Mouse (Mus musculus): ENCODE results near the gene Tmem151a. TPM values are rescaled to one million over a fixed set of nuclear protein-coding genes. Genes with fewer than 3 reads are reported as not detected.

The Tmem151a gene
- total and polyA plus RNA-seq, 2 experiments from 2014 or later, result 71.5 to 76.6 TPM

GRCm38 (mm10) chr19:5037678-5038571 lies 47.4 kb downstream of the Tmem151a start:
- H3K4me1 ChIP-seq (ENCODE audit: insufficient read depth, low read length), result peaks cover 19% of the 10 kb centered on the region
- peak overlapping the region; percentile 79 for H3K9ac ChIP-seq (replicated peaks; ENCODE audit: low read length)
- no peaks in the 10 kb centered on the region for H3K9me3 ChIP-seq (ENCODE audit: low read length)
- no peaks in the 10 kb centered on the region for H3K36me3 ChIP-seq (ENCODE audit: insufficient read depth, low read length)
- ATAC-seq (peak; percentile 48), DNase-seq (ENCODE audit: low spot score) (peak; percentile 85)
- 6% methylated on average over 32 of the region's 32 CpGs for WGBS
- TF ChIP-seq CTCF (IDR thresholded peaks at IDR 0.05; ENCODE audit: low read depth), result no peak
- peak overlapping the region; percentile 89 for H3K27ac ChIP-seq
- peak overlapping the region; percentile 95 for H3K4me2 ChIP-seq (ENCODE audit: low read depth, low read length)
- no peaks in the 10 kb centered on the region for H3K27me3 ChIP-seq (ENCODE audit: insufficient read depth, low read length)
- peak overlapping the region; percentile 78 for H3K4me3 ChIP-seq (ENCODE audit: low read length)

GRCm38 (mm10) chr19:5036577-5036976 lies 48.8 kb downstream of the Tmem151a start:
- no peak for ATAC-seq
- DNase-seq (ENCODE audit: low spot score), result no peak
- Histone ChIP-seq H3K36me3 (ENCODE audit: insufficient read depth, low read length) (peaks cover 5% of the 10 kb centered on the region), H3K27ac (no peak overlapping the region), H3K9me3 (ENCODE audit: low read length) (no peaks in the 10 kb centered on the region), H3K9ac (replicated peaks; ENCODE audit: low read length) (no peak overlapping the region), H3K4me1 (ENCODE audit: insufficient read depth, low read length) (peaks cover 14% of the 10 kb centered on the region; the same call in 1 of the 2 replicates), H3K4me3 (ENCODE audit: low read length) (no peak overlapping the region), H3K4me2 (ENCODE audit: low read depth, low read length) (no peak overlapping the region), H3K27me3 (ENCODE audit: insufficient read depth, low read length) (no peaks in the 10 kb centered on the region)
- 79% methylated on average over 4 of the region's 4 CpGs for WGBS
- TF ChIP-seq CTCF (IDR thresholded peaks at IDR 0.05; ENCODE audit: low read depth), result no peak

- ATAC-seq (no peak), DNase-seq (ENCODE audit: low spot score) (no peak)
Observed at GRCm38 (mm10) chr19:5032686-5033085, 52.6 kb downstream of the Tmem151a start.

GRCm38 (mm10) chr19:5026111-5026510 lies 59.2 kb downstream of the Tmem151a start:
- DNase-seq (ENCODE audit: low spot score), result no peak

More at GRCm38 (mm10) chr19:5032686-5033085, 52.6 kb downstream of the Tmem151a start:
- WGBS, result 83% methylated on average over 3 of the region's 3 CpGs
- H3K4me3 ChIP-seq (ENCODE audit: low read length), result no peak overlapping the region
- no peak overlapping the region for H3K27ac ChIP-seq
- peaks cover 16% of the 10 kb centered on the region for H3K36me3 ChIP-seq (ENCODE audit: insufficient read depth, low read length)
- no peak for TF ChIP-seq CTCF (IDR thresholded peaks at IDR 0.05; ENCODE audit: low read depth)
- H3K4me1 ChIP-seq (ENCODE audit: insufficient read depth, low read length), result no peaks in the 10 kb centered on the region
- H3K27me3 ChIP-seq (ENCODE audit: insufficient read depth, low read length), result no peaks in the 10 kb centered on the region
- no peak overlapping the region for H3K4me2 ChIP-seq (ENCODE audit: low read depth, low read length)
- no peaks in the 10 kb centered on the region for H3K9me3 ChIP-seq (ENCODE audit: low read length)
- H3K9ac ChIP-seq (replicated peaks; ENCODE audit: low read length), result no peak overlapping the region

GRCm38 (mm10) chr19:5023621-5024479 lies 61.5 kb downstream of the Tmem151a start, which contains the start of gene Slc29a2:
Gene Slc29a2 (plus strand): TSS chr19:5023860.
- ATAC-seq (peak; percentile 96), DNase-seq (ENCODE audit: low spot score) (peak; percentile 95)
- Histone ChIP-seq H3K27me3 (ENCODE audit: insufficient read depth, low read length) (no peaks in the 10 kb centered on the region), H3K4me2 (ENCODE audit: low read depth, low read length) (peak within 1 kb of the TSS; percentile 79), H3K9me3 (ENCODE audit: low read length) (no peaks in the 10 kb centered on the region), H3K4me3 (ENCODE audit: low read length) (peak within 1 kb of the TSS; percentile 59), H3K9ac (replicated peaks; ENCODE audit: low read length) (peak within 1 kb of the TSS; percentile 67), H3K27ac (peak within 1 kb of the TSS; percentile 82), H3K36me3 (ENCODE audit: insufficient read depth, low read length) (peaks cover 10% of the 10 kb centered on the region; the same call in 1 of the 2 replicates), H3K4me1 (ENCODE audit: insufficient read depth, low read length) (no peaks in the 10 kb centered on the region)
- TF ChIP-seq CTCF (IDR thresholded peaks at IDR 0.05; ENCODE audit: low read depth), result no peak; the same call in 1 of the 2 replicates
- under 1% methylated on average over 62 of the region's 62 CpGs for WGBS

More at GRCm38 (mm10) chr19:5026111-5026510, 59.2 kb downstream of the Tmem151a start:
- 81% methylated on average over 8 of the region's 8 CpGs for WGBS
- TF ChIP-seq CTCF (IDR thresholded peaks at IDR 0.05; ENCODE audit: low read depth), result no peak
- no peaks in the 10 kb centered on the region for H3K27me3 ChIP-seq (ENCODE audit: insufficient read depth, low read length)
- H3K9me3 ChIP-seq (ENCODE audit: low read length), result no peaks in the 10 kb centered on the region
- H3K36me3 ChIP-seq (ENCODE audit: insufficient read depth, low read length), result peaks cover 15% of the 10 kb centered on the region
- H3K9ac ChIP-seq (replicated peaks; ENCODE audit: low read length), result no peak overlapping the region
- ATAC-seq, result no peak
- H3K4me2 ChIP-seq (ENCODE audit: low read depth, low read length), result no peak overlapping the region
- no peak overlapping the region for H3K27ac ChIP-seq
- H3K4me3 ChIP-seq (ENCODE audit: low read length), result no peak overlapping the region
- no peaks in the 10 kb centered on the region for H3K4me1 ChIP-seq (ENCODE audit: insufficient read depth, low read length)

GRCm38 (mm10) chr19:5021416-5021815 lies 63.9 kb downstream of the Tmem151a start:
- Histone ChIP-seq H3K27me3 (ENCODE audit: insufficient read depth, low read length) (no peaks in the 10 kb centered on the region), H3K9me3 (ENCODE audit: low read length) (no peaks in the 10 kb centered on the region), H3K36me3 (ENCODE audit: insufficient read depth, low read length) (no peaks in the 10 kb centered on the region), H3K4me1 (ENCODE audit: insufficient read depth, low read length) (no peaks in the 10 kb centered on the region), H3K27ac (no peak overlapping the region), H3K4me2 (ENCODE audit: low read depth, low read length) (no peak overlapping the region), H3K9ac (replicated peaks; ENCODE audit: low read length) (no peak overlapping the region), H3K4me3 (ENCODE audit: low read length) (no peak overlapping the region)
- no peak for ATAC-seq
- DNase-seq (ENCODE audit: low spot score), result peak; percentile 42
- WGBS, result 69% methylated on average over 2 of the region's 2 CpGs
- no peak for TF ChIP-seq CTCF (IDR thresholded peaks at IDR 0.05; ENCODE audit: low read depth)

Other genes starting within 250 kb of the Tmem151a start
- 21.2 and 32.0 TPM in 2 replicates for gene Ccs, start 246.2 kb downstream of the Tmem151a start, total RNA-seq (2014; rRNA removed)
- 48.4 and 51.1 TPM in 2 replicates for gene Ccs, start 246.2 kb downstream of the Tmem151a start, polyA plus RNA-seq (2015; fragmentation: Nextera tagmentation; extraction: Ambion mirVana)
- 0.72 and 0.89 TPM in 2 replicates for gene Ccdc87, start 246.2 kb downstream of the Tmem151a start, total RNA-seq (2014; rRNA removed)
- gene Ccdc87, start 246.2 kb downstream of the Tmem151a start, polyA plus RNA-seq (2015; fragmentation: Nextera tagmentation; extraction: Ambion mirVana), result 0.71 and 0.83 TPM in 2 replicates
- gene Ctsf, start 230.4 kb downstream of the Tmem151a start, total RNA-seq (2014; rRNA removed), result 80.2 and 147 TPM in 2 replicates
- gene Ctsf, start 230.4 kb downstream of the Tmem151a start, polyA plus RNA-seq (2015; fragmentation: Nextera tagmentation; extraction: Ambion mirVana), result 98.2 and 106 TPM in 2 replicates
- 6.8 and 8.4 TPM in 2 replicates for gene Actn3, start 207.6 kb downstream of the Tmem151a start, total RNA-seq (2014; rRNA removed)
- 3.8 and 3.9 TPM in 2 replicates for gene Actn3, start 207.6 kb downstream of the Tmem151a start, polyA plus RNA-seq (2015; fragmentation: Nextera tagmentation; extraction: Ambion mirVana)
- 29.1 and 30.7 TPM in 2 replicates for gene Zdhhc24, start 206.9 kb downstream of the Tmem151a start, total RNA-seq (2014; rRNA removed)
- 17.4 and 20.9 TPM in 2 replicates for gene Zdhhc24, start 206.9 kb downstream of the Tmem151a start, polyA plus RNA-seq (2015; fragmentation: Nextera tagmentation; extraction: Ambion mirVana)
- gene Bbs1, start 178.9 kb downstream of the Tmem151a start, total RNA-seq (2014; rRNA removed), result 17.9 and 37.6 TPM in 2 replicates
- gene Bbs1, start 178.9 kb downstream of the Tmem151a start, polyA plus RNA-seq (2015; fragmentation: Nextera tagmentation; extraction: Ambion mirVana), result 7.3 and 9.1 TPM in 2 replicates
- 94.0 and 111 TPM in 2 replicates for gene Dpp3, start 157.2 kb downstream of the Tmem151a start, total RNA-seq (2014; rRNA removed)
- 78.3 and 79.2 TPM in 2 replicates for gene Dpp3, start 157.2 kb downstream of the Tmem151a start, polyA plus RNA-seq (2015; fragmentation: Nextera tagmentation; extraction: Ambion mirVana)
- gene Peli3, start 142.4 kb downstream of the Tmem151a start, total RNA-seq (2014; rRNA removed), result 11.9 and 13.4 TPM in 2 replicates
- 8.1 and 8.6 TPM in 2 replicates for gene Peli3, start 142.4 kb downstream of the Tmem151a start, polyA plus RNA-seq (2015; fragmentation: Nextera tagmentation; extraction: Ambion mirVana)
- gene Mrpl11, start 123.4 kb downstream of the Tmem151a start, total RNA-seq (2014; rRNA removed), result 83.5 and 90.4 TPM in 2 replicates
- 138 and 139 TPM in 2 replicates for gene Mrpl11, start 123.4 kb downstream of the Tmem151a start, polyA plus RNA-seq (2015; fragmentation: Nextera tagmentation; extraction: Ambion mirVana)
- 1.9 and 3.0 TPM in 2 replicates for gene Npas4, start 95.2 kb downstream of the Tmem151a start, total RNA-seq (2014; rRNA removed)
- gene Npas4, start 95.2 kb downstream of the Tmem151a start, polyA plus RNA-seq (2015; fragmentation: Nextera tagmentation; extraction: Ambion mirVana), result 0.13 and 0.20 TPM in 2 replicates
- gene Slc29a2, start 61.7 kb downstream of the Tmem151a start, total RNA-seq (2014; rRNA removed), result 13.9 and 22.5 TPM in 2 replicates
- 15.5 and 16.3 TPM in 2 replicates for gene Slc29a2, start 61.7 kb downstream of the Tmem151a start, polyA plus RNA-seq (2015; fragmentation: Nextera tagmentation; extraction: Ambion mirVana)
- gene B4gat1, start 46.7 kb downstream of the Tmem151a start, total RNA-seq (2014; rRNA removed), result 166 and 178 TPM in 2 replicates
- gene B4gat1, start 46.7 kb downstream of the Tmem151a start, polyA plus RNA-seq (2015; fragmentation: Nextera tagmentation; extraction: Ambion mirVana), result 166 and 174 TPM in 2 replicates
- 4.5 and 8.5 TPM in 2 replicates for gene AC124502.3, start 46.6 kb downstream of the Tmem151a start, total RNA-seq (2014; rRNA removed)
- gene AC124502.3, start 46.6 kb downstream of the Tmem151a start, polyA plus RNA-seq (2015; fragmentation: Nextera tagmentation; extraction: Ambion mirVana), result 2.4 and 3.0 TPM in 2 replicates
- 5.0 and 5.5 TPM in 2 replicates for gene Brms1, start 44.2 kb downstream of the Tmem151a start, total RNA-seq (2014; rRNA removed)
- 22.5 and 22.6 TPM in 2 replicates for gene Brms1, start 44.2 kb downstream of the Tmem151a start, polyA plus RNA-seq (2015; fragmentation: Nextera tagmentation; extraction: Ambion mirVana)
- gene Rin1, start 35.0 kb downstream of the Tmem151a start, total RNA-seq (2014; rRNA removed), result 0.93 and 2.0 TPM in 2 replicates
- gene Rin1, start 35.0 kb downstream of the Tmem151a start, polyA plus RNA-seq (2015; fragmentation: Nextera tagmentation; extraction: Ambion mirVana), result 0.72 and 0.86 TPM in 2 replicates
- 15.4 and 16.4 TPM in 2 replicates for gene Cd248, start 17.5 kb downstream of the Tmem151a start, total RNA-seq (2014; rRNA removed)
- 10.7 and 12.5 TPM in 2 replicates for gene Cd248, start 17.5 kb downstream of the Tmem151a start, polyA plus RNA-seq (2015; fragmentation: Nextera tagmentation; extraction: Ambion mirVana)
- gene Yif1a, start 3.0 kb upstream of the Tmem151a start, total RNA-seq (2014; rRNA removed), result 59.7 and 69.0 TPM in 2 replicates
- 66.6 and 68.0 TPM in 2 replicates for gene Yif1a, start 3.0 kb upstream of the Tmem151a start, polyA plus RNA-seq (2015; fragmentation: Nextera tagmentation; extraction: Ambion mirVana)
- 549 and 573 TPM in 2 replicates for gene Cnih2, start 13.0 kb upstream of the Tmem151a start, total RNA-seq (2014; rRNA removed)
- gene Cnih2, start 13.0 kb upstream of the Tmem151a start, polyA plus RNA-seq (2015; fragmentation: Nextera tagmentation; extraction: Ambion mirVana), result 358 and 397 TPM in 2 replicates
- 272 and 291 TPM in 2 replicates for gene Rab1b, start 21.5 kb upstream of the Tmem151a start, total RNA-seq (2014; rRNA removed)
- gene Rab1b, start 21.5 kb upstream of the Tmem151a start, polyA plus RNA-seq (2015; fragmentation: Nextera tagmentation; extraction: Ambion mirVana), result 229 and 230 TPM in 2 replicates
- gene Klc2, start 33.0 kb upstream of the Tmem151a start, total RNA-seq (2014; rRNA removed), result 191 and 227 TPM in 2 replicates
- gene Klc2, start 33.0 kb upstream of the Tmem151a start, polyA plus RNA-seq (2015; fragmentation: Nextera tagmentation; extraction: Ambion mirVana), result 75.6 and 76.6 TPM in 2 replicates
- gene Pacs1, start 187.6 kb upstream of the Tmem151a start, total RNA-seq (2014; rRNA removed), result 60.3 and 63.6 TPM in 2 replicates
- gene Pacs1, start 187.6 kb upstream of the Tmem151a start, polyA plus RNA-seq (2015; fragmentation: Nextera tagmentation; extraction: Ambion mirVana), result 33.1 and 41.0 TPM in 2 replicates
- gene Sf3b2, start 209.9 kb upstream of the Tmem151a start, total RNA-seq (2014; rRNA removed), result 266 and 341 TPM in 2 replicates
- gene Sf3b2, start 209.9 kb upstream of the Tmem151a start, polyA plus RNA-seq (2015; fragmentation: Nextera tagmentation; extraction: Ambion mirVana), result 322 and 334 TPM in 2 replicates
- 25.0 and 27.3 TPM in 2 replicates for gene Gal3st3, start 212.8 kb upstream of the Tmem151a start, total RNA-seq (2014; rRNA removed)
- 26.9 and 31.9 TPM in 2 replicates for gene Gal3st3, start 212.8 kb upstream of the Tmem151a start, polyA plus RNA-seq (2015; fragmentation: Nextera tagmentation; extraction: Ambion mirVana)

Measured in hindbrain, postnatal 0 days (tissue).